Mouse (Mus musculus): ENCODE results near the gene A830018L16Rik. TPM values are rescaled to one million over a fixed set of nuclear protein-coding genes. Genes with fewer than 3 reads are reported as not detected.
"Not testable (repeated sequence)": the region's sequence is repeated elsewhere in the genome, so short reads cannot be mapped to it uniquely, and the experiment has no call there.

A830018L16Rik gene
- polyA plus RNA-seq, 1 experiment from 2014 or later, result 30.7 TPM

DNA sequence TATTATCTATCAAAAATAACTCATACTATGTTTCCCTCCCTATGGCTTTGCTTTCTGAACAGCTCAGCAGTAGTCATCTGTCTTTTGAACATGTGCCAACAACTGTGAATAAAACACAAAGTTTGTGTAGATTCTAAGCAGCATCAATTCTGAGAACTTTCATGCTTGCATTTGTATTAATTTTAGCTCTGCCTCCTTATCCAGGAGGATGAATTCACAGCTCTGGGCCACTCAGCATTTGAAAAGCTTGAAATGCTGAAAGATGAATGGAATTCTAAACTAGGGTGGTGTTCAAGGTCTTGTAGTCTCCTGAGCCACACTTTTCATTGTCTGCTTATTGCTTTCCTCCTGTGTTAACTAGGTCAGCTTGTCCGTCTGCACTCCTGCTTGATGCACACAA, 13.4 kb downstream of the A830018L16Rik start:
- Histone ChIP-seq H3K27ac (ENCODE audit: low read length) (no peak overlapping the region), H3K4me2 (replicated peaks; ENCODE audit: low read depth, low read length) (no peak overlapping the region), H3K9ac (replicated peaks; ENCODE audit: low read depth, low read length) (no peak overlapping the region), H3K36me3 (ENCODE audit: control insufficient read depth, insufficient read depth, low read length) (no peaks in the 10 kb centered on the region), H3K9me3 (ENCODE audit: control insufficient read depth, low read depth, low read length) (no peaks in the 10 kb centered on the region), H3K4me3 (ENCODE audit: low read depth, low read length) (no peak overlapping the region), H3K4me1 (ENCODE audit: control insufficient read depth, insufficient read depth, low read length) (no peaks in the 10 kb centered on the region), H3K27me3 (ENCODE audit: control insufficient read depth, insufficient read depth, low read length) (no peaks in the 10 kb centered on the region)
- ATAC-seq (ENCODE audit: insufficient number of reproducible peaks, insufficient read depth, low FRiP score, low read depth), result no peak
- 74% methylated on average over 1 of the region's 1 CpGs for WGBS

DNA sequence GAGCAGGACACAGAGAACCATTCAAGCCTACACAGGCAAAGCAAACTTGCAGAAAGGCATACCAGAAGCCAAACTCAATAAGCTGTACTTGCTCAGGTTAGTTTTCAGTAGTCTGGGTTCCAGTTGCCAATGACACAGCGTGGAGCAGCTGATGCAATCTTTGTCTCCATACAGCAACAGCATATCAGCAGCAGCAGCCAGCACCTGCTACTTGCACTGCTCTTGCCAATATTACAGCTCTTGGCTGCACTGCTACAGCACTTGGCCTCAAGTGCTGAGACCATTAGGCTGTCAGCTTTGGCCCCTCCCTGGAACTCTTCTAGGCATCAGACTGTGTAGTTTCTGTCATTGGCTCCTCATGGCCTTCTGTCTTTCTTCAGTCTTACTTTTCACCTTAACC, 44.4 kb downstream of the A830018L16Rik start:
- Histone ChIP-seq H3K27ac (ENCODE audit: low read length) (no peak overlapping the region), H3K36me3 (ENCODE audit: control insufficient read depth, insufficient read depth, low read length) (no peaks in the 10 kb centered on the region), H3K9ac (replicated peaks; ENCODE audit: low read depth, low read length) (no peak overlapping the region), H3K4me1 (ENCODE audit: control insufficient read depth, insufficient read depth, low read length) (no peaks in the 10 kb centered on the region), H3K4me2 (replicated peaks; ENCODE audit: low read depth, low read length) (no peak overlapping the region), H3K9me3 (ENCODE audit: control insufficient read depth, low read depth, low read length) (no peaks in the 10 kb centered on the region; the same call in 1 of the 2 replicates), H3K4me3 (ENCODE audit: low read depth, low read length) (no peak overlapping the region), H3K27me3 (ENCODE audit: control insufficient read depth, insufficient read depth, low read length) (no peaks in the 10 kb centered on the region)
- WGBS, result 74% methylated on average over 1 of the region's 1 CpGs
- no peak for ATAC-seq (ENCODE audit: insufficient number of reproducible peaks, insufficient read depth, low FRiP score, low read depth)

DNA sequence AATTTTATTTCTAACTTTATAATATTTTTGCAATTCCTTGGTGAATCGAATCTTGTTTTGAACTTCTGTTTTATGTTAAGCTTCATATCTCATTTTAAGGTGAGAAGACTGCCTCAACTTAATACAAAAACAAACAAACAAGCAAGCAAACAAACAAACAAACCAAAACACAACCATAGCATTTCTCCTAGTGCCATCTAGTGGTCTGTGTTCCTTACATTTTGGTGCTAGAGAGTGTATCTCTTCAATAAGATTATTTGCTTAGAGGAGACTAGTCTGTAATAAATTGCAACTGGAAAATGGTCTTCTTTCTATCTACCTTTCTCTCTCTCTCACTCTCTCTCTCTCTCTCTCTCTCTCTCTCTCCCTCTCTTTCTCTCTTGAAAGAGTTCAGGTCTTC, 52.4 kb downstream of the A830018L16Rik start:
- Histone ChIP-seq H3K4me3 (ENCODE audit: low read depth, low read length) (no peak overlapping the region), H3K4me1 (ENCODE audit: control insufficient read depth, insufficient read depth, low read length) (no peaks in the 10 kb centered on the region), H3K4me2 (replicated peaks; ENCODE audit: low read depth, low read length) (no peak overlapping the region), H3K27ac (ENCODE audit: low read length) (no peak overlapping the region), H3K27me3 (ENCODE audit: control insufficient read depth, insufficient read depth, low read length) (no peaks in the 10 kb centered on the region), H3K9me3 (ENCODE audit: control insufficient read depth, low read depth, low read length) (no peaks in the 10 kb centered on the region), H3K36me3 (ENCODE audit: control insufficient read depth, insufficient read depth, low read length) (no peaks in the 10 kb centered on the region), H3K9ac (replicated peaks; ENCODE audit: low read depth, low read length) (no peak overlapping the region)
- 67% methylated on average over 1 of the region's 1 CpGs for WGBS
- no peak for ATAC-seq (ENCODE audit: insufficient number of reproducible peaks, insufficient read depth, low FRiP score, low read depth)

DNA sequence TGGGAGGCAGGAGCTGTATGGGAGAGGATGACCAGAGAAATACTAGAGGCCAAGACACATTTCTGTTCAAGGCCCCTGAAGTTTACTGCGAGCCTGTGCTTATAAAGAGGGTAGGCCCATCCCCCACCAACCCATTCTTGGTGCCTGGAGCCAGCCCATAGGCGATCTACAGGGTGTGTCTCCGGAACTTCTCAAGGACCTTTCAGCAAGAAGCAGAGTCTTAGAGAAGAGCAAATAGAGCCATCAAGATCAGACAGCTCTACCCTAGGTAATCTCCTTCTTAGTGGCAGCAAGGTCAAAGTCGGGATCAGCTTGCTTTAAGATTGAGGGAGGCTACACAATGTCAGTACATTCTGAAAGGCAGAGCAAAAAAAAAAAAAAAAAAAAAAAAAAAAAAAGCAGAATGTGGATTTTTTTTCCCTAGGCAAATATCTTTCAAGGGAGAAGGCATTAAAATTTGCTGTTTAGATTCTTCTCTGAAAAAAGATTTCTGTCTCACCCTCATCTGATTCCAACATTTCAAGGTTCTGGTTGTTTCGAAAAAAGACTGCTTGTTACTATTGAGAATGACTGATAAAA, 53.2 kb downstream of the A830018L16Rik start:
- 53% methylated on average over 5 of the region's 5 CpGs for WGBS
- H3K4me2 ChIP-seq (replicated peaks; ENCODE audit: low read depth, low read length), result no peak overlapping the region
- H3K9me3 ChIP-seq (ENCODE audit: control insufficient read depth, low read depth, low read length), result no peaks in the 10 kb centered on the region
- H3K4me3 ChIP-seq (ENCODE audit: low read depth, low read length), result no peak overlapping the region
- H3K4me1 ChIP-seq (ENCODE audit: control insufficient read depth, insufficient read depth, low read length), result no peaks in the 10 kb centered on the region
- no peak overlapping the region for H3K9ac ChIP-seq (replicated peaks; ENCODE audit: low read depth, low read length)
- H3K36me3 ChIP-seq (ENCODE audit: control insufficient read depth, insufficient read depth, low read length), result no peaks in the 10 kb centered on the region
- no peak for ATAC-seq (ENCODE audit: insufficient number of reproducible peaks, insufficient read depth, low FRiP score, low read depth)
- no peaks in the 10 kb centered on the region for H3K27me3 ChIP-seq (ENCODE audit: control insufficient read depth, insufficient read depth, low read length)
- no peak overlapping the region for H3K27ac ChIP-seq (ENCODE audit: low read length)

DNA sequence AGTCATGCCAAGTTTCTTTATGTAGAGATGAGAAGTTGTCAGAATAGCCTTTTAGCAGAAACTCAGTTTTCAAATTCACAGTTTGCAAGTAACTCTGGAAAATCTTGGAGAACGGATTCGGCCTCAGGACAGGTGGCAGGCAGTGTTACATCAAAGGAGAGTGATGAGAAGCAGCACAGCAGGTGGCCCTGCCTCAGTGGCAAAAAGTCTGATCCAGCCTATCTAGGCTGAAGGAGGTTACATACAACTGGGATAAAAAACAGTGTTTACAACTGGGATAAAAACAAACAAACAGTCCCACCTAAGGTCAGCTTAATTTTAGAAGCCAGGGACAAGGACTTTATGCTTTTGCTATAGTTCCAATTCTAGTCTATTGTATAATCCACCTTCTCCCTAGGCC, 79.0 kb downstream of the A830018L16Rik start:
- no peak overlapping the region for H3K4me3 ChIP-seq (ENCODE audit: low read depth, low read length)
- no peak overlapping the region for H3K27ac ChIP-seq (ENCODE audit: low read length)
- no peaks in the 10 kb centered on the region for H3K9me3 ChIP-seq (ENCODE audit: control insufficient read depth, low read depth, low read length)
- no peak for ATAC-seq (ENCODE audit: insufficient number of reproducible peaks, insufficient read depth, low FRiP score, low read depth)
- no peaks in the 10 kb centered on the region for H3K4me1 ChIP-seq (ENCODE audit: control insufficient read depth, insufficient read depth, low read length)
- H3K36me3 ChIP-seq (ENCODE audit: control insufficient read depth, insufficient read depth, low read length), result no peaks in the 10 kb centered on the region
- no peak overlapping the region for H3K9ac ChIP-seq (replicated peaks; ENCODE audit: low read depth, low read length)
- no peak overlapping the region for H3K4me2 ChIP-seq (replicated peaks; ENCODE audit: low read depth, low read length)
- WGBS, result 66% methylated on average over 2 of the region's 2 CpGs
- H3K27me3 ChIP-seq (ENCODE audit: control insufficient read depth, insufficient read depth, low read length), result no peaks in the 10 kb centered on the region

DNA sequence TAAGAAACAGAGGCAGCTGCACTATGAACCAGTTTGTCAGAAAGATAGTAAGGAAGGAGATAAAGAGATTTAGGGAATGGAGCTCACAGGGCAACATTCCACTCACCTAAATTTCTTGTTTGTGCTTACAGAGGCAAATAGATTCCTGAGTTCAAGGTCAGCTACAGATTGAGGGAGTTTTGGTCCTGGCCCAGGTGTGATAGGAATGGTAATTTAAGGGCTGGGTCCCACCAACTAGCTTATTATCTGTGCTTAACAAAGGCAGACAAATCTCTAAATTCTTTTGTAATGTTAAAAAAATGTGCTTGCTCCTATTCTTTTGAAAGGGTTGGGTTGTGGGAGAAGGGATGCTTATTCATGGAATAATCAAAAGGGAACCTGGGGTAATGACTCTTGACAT, 87.7 kb downstream of the A830018L16Rik start:
- no peak for ATAC-seq (ENCODE audit: insufficient number of reproducible peaks, insufficient read depth, low FRiP score, low read depth)

DNA sequence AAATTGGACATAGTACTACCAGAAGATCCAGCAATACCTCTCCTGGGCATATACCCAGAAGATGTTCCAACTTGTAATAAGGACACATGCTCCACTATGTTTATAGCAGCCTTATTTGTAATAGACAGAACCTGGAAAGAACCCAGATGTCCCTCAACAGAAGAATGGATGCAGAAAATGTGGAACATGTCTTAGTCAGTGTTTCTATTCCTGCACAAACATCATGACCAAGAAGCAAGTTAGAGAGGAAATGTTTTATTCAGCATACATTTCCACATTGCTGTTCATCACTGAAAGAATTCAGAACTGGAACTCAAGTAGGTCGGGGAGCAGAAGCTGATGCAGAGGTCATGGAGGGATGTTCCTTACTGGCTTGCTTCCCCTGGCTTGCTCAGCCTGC, 135.9 kb downstream of the A830018L16Rik start:
- WGBS, result 86% methylated on average over 1 of the region's 1 CpGs
- H3K9ac ChIP-seq (replicated peaks; ENCODE audit: low read depth, low read length); H3K4me2 ChIP-seq (replicated peaks; ENCODE audit: low read depth, low read length); H3K4me1 ChIP-seq (ENCODE audit: control insufficient read depth, insufficient read depth, low read length); ATAC-seq (ENCODE audit: insufficient number of reproducible peaks, insufficient read depth, low FRiP score, low read depth); H3K27me3 ChIP-seq (ENCODE audit: control insufficient read depth, insufficient read depth, low read length); H3K9me3 ChIP-seq (ENCODE audit: control insufficient read depth, low read depth, low read length); H3K27ac ChIP-seq (ENCODE audit: low read length); H3K4me3 ChIP-seq (ENCODE audit: low read depth, low read length); H3K36me3 ChIP-seq (ENCODE audit: control insufficient read depth, insufficient read depth, low read length): not testable (repeated sequence)

More for the DNA sequence above, 87.7 kb downstream of the A830018L16Rik start:
- Histone ChIP-seq H3K36me3 (ENCODE audit: control insufficient read depth, insufficient read depth, low read length) (no peaks in the 10 kb centered on the region), H3K27ac (ENCODE audit: low read length) (no peak overlapping the region), H3K4me2 (replicated peaks; ENCODE audit: low read depth, low read length) (no peak overlapping the region), H3K4me1 (ENCODE audit: control insufficient read depth, insufficient read depth, low read length) (no peaks in the 10 kb centered on the region), H3K9ac (replicated peaks; ENCODE audit: low read depth, low read length) (no peak overlapping the region), H3K4me3 (ENCODE audit: low read depth, low read length) (no peak overlapping the region), H3K9me3 (ENCODE audit: control insufficient read depth, low read depth, low read length) (no peaks in the 10 kb centered on the region), H3K27me3 (ENCODE audit: control insufficient read depth, insufficient read depth, low read length) (no peaks in the 10 kb centered on the region)

DNA sequence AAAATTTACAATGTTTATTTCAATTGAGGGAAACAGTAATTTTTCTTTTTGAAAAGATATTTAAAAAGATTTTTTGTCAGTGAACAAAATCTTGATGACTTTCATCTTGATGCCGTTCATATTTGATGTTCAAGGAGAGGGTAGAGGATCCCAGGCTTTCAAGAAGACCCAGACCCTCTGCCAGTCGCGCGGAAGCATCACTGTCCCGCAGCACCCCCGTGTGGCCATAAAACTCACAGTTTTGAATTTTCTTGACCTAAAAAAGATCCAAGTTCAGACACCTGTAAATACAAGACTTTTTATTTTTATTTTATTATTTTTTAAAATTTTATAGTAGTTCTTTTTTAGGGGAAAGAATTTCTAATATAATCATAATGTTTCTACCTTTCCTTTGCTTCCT, 151.4 kb downstream of the A830018L16Rik start:
- Histone ChIP-seq H3K9me3 (ENCODE audit: control insufficient read depth, low read depth, low read length) (no peaks in the 10 kb centered on the region), H3K9ac (replicated peaks; ENCODE audit: low read depth, low read length) (no peak overlapping the region), H3K36me3 (ENCODE audit: control insufficient read depth, insufficient read depth, low read length) (no peaks in the 10 kb centered on the region), H3K27me3 (ENCODE audit: control insufficient read depth, insufficient read depth, low read length) (no peaks in the 10 kb centered on the region), H3K27ac (ENCODE audit: low read length) (no peak overlapping the region), H3K4me1 (ENCODE audit: control insufficient read depth, insufficient read depth, low read length) (no peaks in the 10 kb centered on the region), H3K4me3 (ENCODE audit: low read depth, low read length) (no peak overlapping the region), H3K4me2 (replicated peaks; ENCODE audit: low read depth, low read length) (no peak overlapping the region)
- no peak for ATAC-seq (ENCODE audit: insufficient number of reproducible peaks, insufficient read depth, low FRiP score, low read depth)
- 10% methylated on average over 6 of the region's 6 CpGs for WGBS

DNA sequence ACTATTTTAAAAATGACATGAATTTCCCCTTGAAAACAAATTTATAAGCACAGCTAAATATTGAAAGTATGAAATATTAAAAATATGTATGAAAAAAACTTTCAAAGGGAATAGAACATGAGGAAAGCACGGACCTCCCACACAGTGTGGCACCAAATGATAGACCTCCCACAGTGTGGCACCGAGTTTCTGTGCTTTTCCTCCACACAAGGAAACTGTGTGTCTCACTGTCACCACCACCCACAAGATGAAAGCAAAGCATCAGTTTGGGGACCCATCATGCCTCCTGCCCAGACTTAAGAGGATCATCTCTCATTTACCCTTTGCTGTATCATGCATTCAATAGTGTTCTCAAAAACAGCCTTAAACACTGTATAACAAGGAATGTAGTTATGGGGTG, 152.8 kb downstream of the A830018L16Rik start:
- Histone ChIP-seq H3K4me3 (ENCODE audit: low read depth, low read length) (no peak overlapping the region), H3K9ac (replicated peaks; ENCODE audit: low read depth, low read length) (no peak overlapping the region), H3K27me3 (ENCODE audit: control insufficient read depth, insufficient read depth, low read length) (no peaks in the 10 kb centered on the region), H3K9me3 (ENCODE audit: control insufficient read depth, low read depth, low read length) (no peaks in the 10 kb centered on the region), H3K4me1 (ENCODE audit: control insufficient read depth, insufficient read depth, low read length) (no peaks in the 10 kb centered on the region), H3K36me3 (ENCODE audit: control insufficient read depth, insufficient read depth, low read length) (no peaks in the 10 kb centered on the region), H3K4me2 (replicated peaks; ENCODE audit: low read depth, low read length) (no peak overlapping the region), H3K27ac (ENCODE audit: low read length) (no peak overlapping the region)
- WGBS, result 78% methylated on average over 2 of the region's 2 CpGs
- ATAC-seq (ENCODE audit: insufficient number of reproducible peaks, insufficient read depth, low FRiP score, low read depth), result no peak

All from stomach, embryonic 14.5 days (tissue).